In genomic region chr1:55129716-55130115, GRCm38 (mm10) we compare ENCODE assay signal across 18 mouse cellular contexts. TPM values are rescaled to one million over a fixed set of nuclear protein-coding genes. Genes with fewer than 3 reads are reported as not detected.
DNase-seq lines count a peak whose midpoint lies in the region; ATAC-seq and TF ChIP-seq lines count a peak whose summit lies in the region.
"Had no signal": no experiment of that assay in that cellular context is flagged by ENCODE, and none has a peak within 500 bp of the region (broad histone marks: within the 10 kb centered on the region; RNA-seq: fewer than 3 reads in every experiment).

No protein-coding gene starts in this region.

- H3K27ac ChIP-seq in gastrocnemius, adult 2 months = peak overlapping the region; percentile 99; the same call in 1 of the 2 replicates
- 0 out of 2 replicates have a peak overlapping the region, but pooled peaks have one; percentile 97 for H3K27ac ChIP-seq in liver, embryonic 15.5 days (replicated peaks)
- H3K27ac ChIP-seq in forebrain, embryonic 11.5 days (ENCODE audit: low read depth, low read length) = no peak overlapping the region
- H3K27ac ChIP-seq: limb, embryonic 15.5 days had no signal

- no peaks in the 10 kb centered on the region for H3K27me3 ChIP-seq in liver, embryonic 15.5 days
- H3K27me3 ChIP-seq in forebrain, embryonic 11.5 days (ENCODE audit: control insufficient read depth, insufficient read depth, low read length) = no peaks in the 10 kb centered on the region
- H3K27me3 ChIP-seq: CH12.LX; heart, embryonic 13.5 days; limb, embryonic 15.5 days had no signal

- intact Hi-C loops in gastrocnemius, adult 2 months (cut with DNase I) = loop anchor here (5.0 kb wide), 1 partner anchor 108 kb away; the partner anchor contains the start of gene Mars2

- no peak for TF ChIP-seq CTCF in gastrocnemius, adult 2 months (IDR thresholded peaks at IDR 0.05)

- 65% methylated on average over 5 of the region's 5 CpGs for WGBS in liver, embryonic 15.5 days (ENCODE audit: insufficient replicate concordance)
- 92% methylated on average over 5 of the region's 5 CpGs for WGBS in forebrain, embryonic 11.5 days

- no peak for DNase-seq in gastrocnemius, adult 2 months
- no peak for DNase-seq in gastrocnemius, adult 18-20 months (ENCODE audit: low spot score)
- DNase-seq in CD4-positive helper T cell, adult 2 months (ENCODE audit: low read depth, low spot score) = peak; percentile 8
- DNase-seq in R1 (ENCODE audit: low read depth, low spot score) = peak; percentile 32
- no peak for DNase-seq in embryo, embryonic 10.5 days (ENCODE audit: low spot score)
- no peak for DNase-seq in embryo, embryonic 11 days
- no peak for DNase-seq in forebrain, embryonic 11.5 days (ENCODE audit: low spot score)
- DNase-seq: gastrocnemius, postnatal 36 days; kidney, postnatal 14 days; retina, postnatal 1 day; spleen, adult 18-20 months had no signal

- no peak for ATAC-seq in liver, embryonic 15.5 days (ENCODE audit: insufficient read depth)
- no peak for ATAC-seq in forebrain, embryonic 11.5 days (replicated peaks; ENCODE audit: low FRiP score)
- ATAC-seq: intestine, embryonic 16.5 days; midbrain, embryonic 16.5 days had no signal

- H3K4me2 ChIP-seq in liver, embryonic 15.5 days = peak overlapping the region; percentile 82; the same call in 1 of the 2 replicates
- no peak overlapping the region for H3K4me2 ChIP-seq in forebrain, embryonic 11.5 days (ENCODE audit: low read depth, low read length, severe bottlenecking)

- peaks cover 4% of the 10 kb centered on the region; the same call in 1 of the 2 replicates for H3K36me3 ChIP-seq in liver, embryonic 15.5 days (replicated peaks)
- H3K36me3 ChIP-seq in forebrain, embryonic 11.5 days (ENCODE audit: control insufficient read depth, insufficient read depth, low read length) = no peaks in the 10 kb centered on the region
- H3K36me3 ChIP-seq: heart, embryonic 13.5 days; limb, embryonic 15.5 days had no signal

- peaks cover 30% of the 10 kb centered on the region for H3K4me1 ChIP-seq in liver, embryonic 15.5 days (replicated peaks)
- H3K4me1 ChIP-seq in forebrain, embryonic 11.5 days (replicated peaks; ENCODE audit: control insufficient read depth, insufficient read depth, low read length) = 0 out of 2 replicates have a peak, but pooled peaks cover 3% of the 10 kb centered on the region

- no peak overlapping the region for H3K4me3 ChIP-seq in gastrocnemius, adult 2 months
- H3K4me3 ChIP-seq in liver, embryonic 15.5 days (replicated peaks) = no peak overlapping the region; the same call in 1 of the 2 replicates
- H3K4me3 ChIP-seq in forebrain, embryonic 11.5 days (ENCODE audit: low read depth, low read length) = no peak overlapping the region

- no peak overlapping the region for H3K9ac ChIP-seq in liver, embryonic 15.5 days
- no peak overlapping the region for H3K9ac ChIP-seq in forebrain, embryonic 11.5 days (ENCODE audit: low read length)
- H3K9ac ChIP-seq: limb, embryonic 15.5 days had no signal

- no peaks in the 10 kb centered on the region for H3K9me3 ChIP-seq in liver, embryonic 15.5 days (replicated peaks)
- H3K9me3 ChIP-seq in forebrain, embryonic 11.5 days (ENCODE audit: control insufficient read depth, low read length) = no peaks in the 10 kb centered on the region
- H3K9me3 ChIP-seq: heart, embryonic 13.5 days; hindbrain, embryonic 10.5 days; limb, embryonic 15.5 days had no signal

RNA-seq across cellular contexts. Expression of gene Mob4, which starts 1.3 kb away (rescaled TPM):
- total RNA-seq in gastrocnemius, adult 2 months (2021) = 10 to 100 TPM; 34.2 to 41.9 TPM
- total RNA-seq in gastrocnemius, adult 18-20 months (2021) = 10 to 100 TPM; 37.8 to 38.0 TPM
- polyA plus RNA-seq in liver, embryonic 15.5 days (2015; fragmentation: Nextera tagmentation; extraction: Ambion mirVana) = 37.6 and 38.2 TPM in 2 replicates
- polyA plus RNA-seq in forebrain, embryonic 11.5 days (2014; fragmentation: Nextera tagmentation; extraction: Ambion mirVana) = 133 and 163 TPM in 2 replicates

RNA-seq across cellular contexts. Expression of gene Hspd1, which starts 41.7 kb away (rescaled TPM):
- 100 to 1,000 TPM; 156 to 249 TPM for total RNA-seq in gastrocnemius, adult 2 months (2021)
- total RNA-seq in gastrocnemius, adult 18-20 months (2021) = 100 to 1,000 TPM; 161 to 176 TPM
- 245 and 256 TPM in 2 replicates for polyA plus RNA-seq in liver, embryonic 15.5 days (2015; fragmentation: Nextera tagmentation; extraction: Ambion mirVana)
- 401 and 416 TPM in 2 replicates for polyA plus RNA-seq in forebrain, embryonic 11.5 days (2014; fragmentation: Nextera tagmentation; extraction: Ambion mirVana)

RNA-seq across cellular contexts. Expression of gene Hspe1, which starts 41.8 kb away (rescaled TPM):
- 100 to 1,000 TPM in 1 of 2 experiments, 10 to 100 TPM in 1; 77.1 to 120 TPM for total RNA-seq in gastrocnemius, adult 2 months (2021)
- total RNA-seq in gastrocnemius, adult 18-20 months (2021) = 10 to 100 TPM; 83.9 to 93.0 TPM
- 233 and 311 TPM in 2 replicates for polyA plus RNA-seq in liver, embryonic 15.5 days (2015; fragmentation: Nextera tagmentation; extraction: Ambion mirVana)
- polyA plus RNA-seq in forebrain, embryonic 11.5 days (2014; fragmentation: Nextera tagmentation; extraction: Ambion mirVana) = 434 and 507 TPM in 2 replicates

Comparison
In these comparisons a context has a peak if more than half of its experiments do, and no peak if none do; other contexts are left out.
1. DNase-seq: peak in CD4-positive helper T cell, adult 2 months (single experiment) and R1 (single experiment); none in gastrocnemius, adult 2 months (single experiment), gastrocnemius, adult 18-20 months (single experiment), embryo, embryonic 10.5 days (single experiment), embryo, embryonic 11 days (single experiment) and forebrain, embryonic 11.5 days (single experiment).